Mouse (Mus musculus) intestine, embryonic 15.5 days (tissue): ENCODE data around the gene Gm45213. TPM values are rescaled to one million over a fixed set of nuclear protein-coding genes. Genes with fewer than 3 reads are reported as not detected.

Experiments
- ATAC-seq: fragments of 200-750 bp; cut with Nextera tagmentation; 2 replicates; pipeline ENCODE4 v1.8.0; 2017; ENCODE audit warnings: moderate TSS enrichment, moderate library complexity
- H3K27ac ChIP-seq: fragments of 300-500 bp; sonication (generic); 2 replicates; pipeline ENCODE4 v1.5.1; 2015; ENCODE audit warnings: mild to moderate bottlenecking, inconsistent platforms
- H3K27me3 ChIP-seq: fragments of 300-500 bp; sonication (generic); replicated peaks from 2 replicates; pipeline ENCODE4 v1.6.1; 2015; ENCODE audit warnings: inconsistent platforms
- H3K36me3 ChIP-seq: fragments of 300-500 bp; sonication (generic); 2 replicates; pipeline ENCODE4 v1.6.1; 2015; ENCODE audit warnings: inconsistent platforms
- H3K4me1 ChIP-seq: fragments of 300-500 bp; sonication (generic); replicated peaks from 2 replicates; pipeline ENCODE4 v1.6.1; 2015; ENCODE audit warnings: inconsistent platforms
- H3K4me2 ChIP-seq: fragments of 300-500 bp; sonication (generic); replicated peaks from 2 replicates; pipeline ENCODE4 v1.6.1; 2015; ENCODE audit warnings: mild to moderate bottlenecking, inconsistent platforms
- H3K4me3 ChIP-seq: fragments of 300-500 bp; sonication (generic); replicated peaks from 2 replicates; pipeline ENCODE4 v1.5.1; 2015; ENCODE audit warnings: inconsistent platforms
- H3K9ac ChIP-seq: fragments of 300-500 bp; sonication (generic); 2 replicates; pipeline ENCODE4 v1.6.1; 2015; ENCODE audit warnings: inconsistent platforms
- H3K9me3 ChIP-seq: fragments of 300-500 bp; sonication (generic); 2 replicates; pipeline ENCODE4 v1.6.1; 2016; ENCODE audit warnings: inconsistent platforms
- WGBS: fragments of 180-500 bp; shearing (Covaris S2); methylation state at CpG from one replicate; pipeline ENCODE4 v1.1.7; 2015; 5-methylcytosine and 5-hydroxymethylcytosine counted together
- polyA plus RNA-seq: library from polyadenylated mRNA; unstranded; fragments of >200 nt; fragmentation: Nextera tagmentation; extraction: Ambion mirVana; gene quantifications from 2 replicates; pipeline ENCODE4 v1.2.1, GENCODE M21; 2015

The Gm45213 gene
- not detected in 2 replicates for polyA plus RNA-seq

- H3K9ac ChIP-seq = no peak within 1 kb of the TSS
- H3K27ac ChIP-seq = no peak within 1 kb of the TSS
- no peak within 1 kb of the TSS for H3K4me2 ChIP-seq
- no peak for ATAC-seq
- no peaks in the 10 kb centered on the region for H3K4me1 ChIP-seq
- WGBS = 77% methylated on average over 10 of the region's 10 CpGs
- no peaks in the 10 kb centered on the region for H3K9me3 ChIP-seq
- no peak within 1 kb of the TSS for H3K4me3 ChIP-seq
- H3K27me3 ChIP-seq = 0 out of 2 replicates have a peak, but pooled peaks cover 4% of the 10 kb centered on the region
- no peaks in the 10 kb centered on the region for H3K36me3 ChIP-seq
These were observed at the start of gene Gm45213 for GRCm38 (mm10) chr7:66043552-66044459. Gm45213 (plus strand) TSS chr7:66043602.

GRCm38 (mm10) chr7:66001035-66001754 is 42.2 kb upstream of the Gm45213 start:
- Histone ChIP-seq H3K27ac (no peak overlapping the region), H3K27me3 (no peaks in the 10 kb centered on the region), H3K4me2 (no peak overlapping the region), H3K4me1 (no peaks in the 10 kb centered on the region), H3K4me3 (no peak overlapping the region), H3K9ac (no peak overlapping the region), H3K36me3 (no peaks in the 10 kb centered on the region), H3K9me3 (no peaks in the 10 kb centered on the region)
- WGBS = 87% methylated on average over 16 of the region's 16 CpGs
- no peak for ATAC-seq

DNA sequence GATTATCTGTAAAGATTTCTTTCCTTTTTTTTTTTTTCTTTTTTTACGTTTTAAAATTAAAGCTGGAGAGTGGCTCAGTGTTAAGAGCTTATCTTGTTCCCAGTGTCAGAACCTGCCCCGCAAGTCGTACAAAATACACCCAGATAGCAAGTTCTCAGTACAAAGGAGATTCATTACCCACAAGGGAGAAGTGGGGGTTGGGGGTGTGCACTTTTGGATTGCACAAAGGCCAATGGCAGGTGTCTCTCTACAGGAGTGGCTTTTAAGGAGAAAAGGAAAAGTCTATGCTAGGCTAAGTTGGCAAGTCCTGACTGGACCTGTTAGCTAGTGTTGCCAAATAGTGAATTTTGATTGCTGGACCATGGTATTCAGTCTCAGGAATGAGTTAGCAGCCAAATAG is 41.6 kb upstream of the Gm45213 start:
- no peaks in the 10 kb centered on the region for H3K4me1 ChIP-seq
- ATAC-seq = no peak
- H3K4me3 ChIP-seq = no peak overlapping the region
- WGBS = 46% methylated on average over 3 of the region's 3 CpGs
- H3K27ac ChIP-seq = no peak overlapping the region
- no peaks in the 10 kb centered on the region for H3K36me3 ChIP-seq
- no peaks in the 10 kb centered on the region for H3K27me3 ChIP-seq
- H3K9me3 ChIP-seq = no peaks in the 10 kb centered on the region
- no peak overlapping the region for H3K4me2 ChIP-seq
- H3K9ac ChIP-seq = no peak overlapping the region

- no peak for ATAC-seq
- Histone ChIP-seq H3K9ac (no peak overlapping the region), H3K4me2 (no peak overlapping the region), H3K36me3 (no peaks in the 10 kb centered on the region), H3K27ac (no peak overlapping the region), H3K27me3 (no peaks in the 10 kb centered on the region), H3K9me3 (no peaks in the 10 kb centered on the region), H3K4me1 (no peaks in the 10 kb centered on the region), H3K4me3 (no peak overlapping the region)
- 83% methylated on average over 5 of the region's 5 CpGs for WGBS
These were observed 40.0 kb upstream of the Gm45213 start for GRCm38 (mm10) chr7:66003447-66003846.

GRCm38 (mm10) chr7:66003865-66004638 is 39.4 kb upstream of the Gm45213 start:
- Histone ChIP-seq H3K9ac (no peak overlapping the region), H3K4me3 (no peak overlapping the region), H3K4me2 (no peak overlapping the region), H3K9me3 (no peaks in the 10 kb centered on the region), H3K4me1 (no peaks in the 10 kb centered on the region), H3K27ac (no peak overlapping the region), H3K27me3 (no peaks in the 10 kb centered on the region), H3K36me3 (no peaks in the 10 kb centered on the region)
- 73% methylated on average over 13 of the region's 13 CpGs for WGBS
- ATAC-seq = no peak

DNA sequence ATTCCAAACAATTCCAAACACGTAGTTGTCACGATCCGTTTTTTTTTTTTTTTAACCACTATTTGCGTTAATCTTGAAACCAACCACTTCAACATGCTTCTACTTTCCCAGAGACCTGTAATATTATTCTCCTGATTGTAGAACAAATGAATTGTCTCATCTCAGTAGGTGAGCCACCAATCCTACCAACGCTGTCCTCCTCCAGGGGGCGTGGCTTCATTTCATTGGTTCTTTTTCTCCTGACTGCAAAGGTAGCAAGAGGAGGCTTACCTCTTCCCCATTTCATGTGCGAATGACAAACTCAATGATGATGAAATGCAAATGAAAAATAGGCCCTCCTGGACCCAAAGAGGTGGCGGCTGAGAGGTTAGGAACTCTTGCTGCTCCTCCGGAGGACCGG is 38.3 kb upstream of the Gm45213 start:
- Histone ChIP-seq H3K36me3 (no peaks in the 10 kb centered on the region), H3K4me1 (no peaks in the 10 kb centered on the region), H3K9ac (no peak overlapping the region), H3K27ac (no peak overlapping the region), H3K9me3 (no peaks in the 10 kb centered on the region), H3K4me3 (no peak overlapping the region), H3K4me2 (no peak overlapping the region), H3K27me3 (no peaks in the 10 kb centered on the region)
- 88% methylated on average over 10 of the region's 10 CpGs for WGBS
- ATAC-seq = no peak

DNA sequence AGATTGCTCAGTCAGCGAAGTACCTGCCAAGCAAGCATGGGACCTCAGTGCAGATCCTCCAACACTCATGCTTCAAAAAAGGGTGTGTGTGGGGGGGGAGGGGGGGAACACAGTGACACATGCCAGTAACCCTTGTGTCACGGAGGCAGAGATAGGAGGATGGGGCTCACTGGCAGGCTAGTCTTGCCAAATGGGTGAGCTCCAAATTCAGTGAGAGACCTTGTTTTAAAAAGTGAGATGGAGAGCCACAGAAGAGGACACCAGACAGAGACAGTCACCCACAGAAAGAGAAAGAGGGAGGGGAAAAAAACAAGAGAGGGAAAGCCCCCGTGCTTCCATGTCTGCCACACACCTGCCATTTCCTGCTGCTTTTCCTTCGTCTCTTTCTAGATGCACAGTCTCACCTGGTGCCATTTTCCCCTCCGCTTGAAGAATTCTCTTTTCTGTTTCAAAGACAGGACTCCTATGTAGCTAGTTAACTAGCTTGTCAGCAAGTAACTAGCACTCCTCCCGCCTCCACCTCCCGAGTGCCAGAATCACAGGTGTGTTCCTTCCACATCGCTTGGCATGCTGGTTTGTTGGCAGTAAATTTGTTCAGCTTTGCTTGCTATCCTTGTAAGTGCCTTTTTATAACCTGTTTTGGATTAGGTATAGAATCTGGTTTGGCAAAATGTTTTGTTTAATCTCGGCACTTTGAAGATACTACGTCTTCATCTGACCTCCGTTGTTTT is 35.1 kb upstream of the Gm45213 start:
- no peak overlapping the region for H3K9ac ChIP-seq
- no peak overlapping the region for H3K27ac ChIP-seq
- H3K4me3 ChIP-seq = no peak overlapping the region
- no peaks in the 10 kb centered on the region for H3K9me3 ChIP-seq
- H3K4me1 ChIP-seq = no peaks in the 10 kb centered on the region
- WGBS = 76% methylated on average over 11 of the region's 11 CpGs
- no peaks in the 10 kb centered on the region for H3K36me3 ChIP-seq
- ATAC-seq = no peak
- no peaks in the 10 kb centered on the region for H3K27me3 ChIP-seq
- no peak overlapping the region for H3K4me2 ChIP-seq

DNA sequence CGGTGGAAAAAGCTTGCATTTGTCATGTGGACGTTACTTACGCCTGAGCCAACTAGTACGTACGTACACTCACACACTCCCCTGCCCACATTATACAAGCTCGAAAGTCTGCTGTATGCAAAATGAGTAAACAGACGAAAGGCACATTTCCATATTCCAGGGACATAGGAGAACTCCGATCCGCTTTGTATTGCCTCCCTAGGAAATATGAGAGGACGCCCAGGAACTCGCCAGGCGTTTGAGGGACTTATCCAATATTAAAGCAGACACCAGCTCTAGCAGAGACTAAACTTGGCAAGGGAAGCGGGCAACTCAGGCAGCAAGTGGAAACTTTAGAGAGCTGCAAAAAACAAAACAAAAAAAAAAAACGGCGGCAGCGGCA is 34.5 kb upstream of the Gm45213 start:
- Histone ChIP-seq H3K4me1 (no peaks in the 10 kb centered on the region), H3K4me3 (no peak overlapping the region), H3K27ac (no peak overlapping the region), H3K27me3 (no peaks in the 10 kb centered on the region), H3K4me2 (no peak overlapping the region), H3K9ac (no peak overlapping the region), H3K36me3 (no peaks in the 10 kb centered on the region), H3K9me3 (no peaks in the 10 kb centered on the region)
- 71% methylated on average over 16 of the region's 16 CpGs for WGBS
- no peak for ATAC-seq

GRCm38 (mm10) chr7:66010518-66010917 is 32.9 kb upstream of the Gm45213 start:
- no peak for ATAC-seq
- H3K36me3 ChIP-seq = no peaks in the 10 kb centered on the region
- no peaks in the 10 kb centered on the region for H3K4me1 ChIP-seq
- no peak overlapping the region for H3K4me2 ChIP-seq
- H3K4me3 ChIP-seq = no peak overlapping the region
- H3K27me3 ChIP-seq = no peaks in the 10 kb centered on the region
- H3K9ac ChIP-seq = no peak overlapping the region
- WGBS = 76% methylated on average over 6 of the region's 6 CpGs
- no peak overlapping the region for H3K27ac ChIP-seq
- no peaks in the 10 kb centered on the region for H3K9me3 ChIP-seq

GRCm38 (mm10) chr7:66027747-66028146 is 15.7 kb upstream of the Gm45213 start:
- Histone ChIP-seq H3K27ac (no peak overlapping the region), H3K4me2 (no peak overlapping the region), H3K27me3 (no peaks in the 10 kb centered on the region), H3K4me1 (no peaks in the 10 kb centered on the region), H3K9ac (no peak overlapping the region), H3K9me3 (no peaks in the 10 kb centered on the region), H3K36me3 (no peaks in the 10 kb centered on the region), H3K4me3 (no peak overlapping the region)
- ATAC-seq = no peak
- WGBS = 80% methylated on average over 2 of the region's 2 CpGs

GRCm38 (mm10) chr7:66028766-66029512 is 14.5 kb upstream of the Gm45213 start:
- WGBS = 66% methylated on average over 6 of the region's 6 CpGs
- Histone ChIP-seq H3K4me1 (no peaks in the 10 kb centered on the region), H3K9me3 (no peaks in the 10 kb centered on the region), H3K36me3 (no peaks in the 10 kb centered on the region), H3K27ac (no peak overlapping the region), H3K9ac (no peak overlapping the region), H3K27me3 (no peaks in the 10 kb centered on the region), H3K4me2 (no peak overlapping the region), H3K4me3 (no peak overlapping the region)
- no peak for ATAC-seq
